ENCODE assay signal across 10 mouse cellular contexts in the genomic region with DNA sequence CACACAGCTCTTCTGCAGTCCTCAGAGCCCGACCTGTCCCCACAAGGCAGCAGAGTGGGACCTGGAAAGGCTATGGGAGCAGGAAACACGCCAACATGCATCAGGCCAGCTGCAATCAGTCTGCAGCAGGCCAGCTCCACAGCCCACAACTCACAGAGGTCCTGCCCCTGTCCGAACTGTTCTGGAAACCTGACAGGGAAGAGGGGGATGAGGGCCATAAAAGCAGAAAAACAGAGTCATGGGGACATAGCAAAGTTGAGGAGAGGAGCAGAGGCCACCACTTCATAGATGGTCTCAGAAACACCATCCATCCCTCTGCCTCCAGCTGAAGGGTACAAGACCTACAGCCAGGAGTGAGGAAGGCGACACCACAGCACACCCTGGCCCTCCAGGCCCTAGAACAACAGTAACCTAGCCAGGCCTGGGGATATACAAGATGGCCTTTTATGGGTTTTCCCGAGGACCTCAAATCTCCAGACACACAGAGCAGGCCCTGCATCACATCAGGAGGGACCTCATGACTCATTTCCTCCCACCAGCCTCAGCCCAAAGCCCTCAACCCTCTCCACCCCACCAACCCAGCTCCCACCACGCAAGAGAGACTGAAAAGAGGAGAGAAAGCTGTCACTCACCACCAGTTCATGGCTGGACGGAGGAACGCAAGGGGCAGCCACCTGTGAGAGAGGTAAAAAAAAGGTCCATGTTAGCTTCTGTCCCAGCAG.
A peak's percentile ranks its signal among the peaks of the same experiment; 100 is the strongest.
DNase-seq lines count a peak whose midpoint lies in the region; ATAC-seq and TF ChIP-seq lines count a peak whose summit lies in the region.
"Had no signal": no experiment of that assay in that cellular context is flagged by ENCODE, and none has a peak within 500 bp of the region (broad histone marks: within the 10 kb centered on the region; RNA-seq: fewer than 3 reads in every experiment).

No protein-coding gene starts in this region.

- peaks cover 16% of the 10 kb centered on the region for H3K4me1 ChIP-seq in intestine, embryonic 14.5 days (replicated peaks; ENCODE audit: control insufficient read depth, insufficient read depth, low read length)
- H3K4me1 ChIP-seq in intestine, postnatal 0 days (replicated peaks; ENCODE audit: control insufficient read depth, insufficient read depth, low read length): no peaks in the 10 kb centered on the region; the same call in 1 of the 2 replicates
- H3K4me1 ChIP-seq in heart, embryonic 12.5 days (replicated peaks): peaks cover 82% of the 10 kb centered on the region
- H3K4me1 ChIP-seq in small intestine, adult 2 months (ENCODE audit: control insufficient read depth, insufficient read depth, insufficient read length, low read length): peaks cover 9% of the 10 kb centered on the region; the same call in 1 of the 2 replicates
- no peaks in the 10 kb centered on the region for H3K4me1 ChIP-seq in hindbrain, embryonic 14.5 days (replicated peaks; ENCODE audit: control insufficient read depth, insufficient read depth, low read length)

- 48% methylated on average over 8 of the region's 8 CpGs for WGBS in intestine, embryonic 14.5 days
- WGBS in intestine, postnatal 0 days: 61% methylated on average over 8 of the region's 8 CpGs
- 37% methylated on average over 8 of the region's 8 CpGs for WGBS in heart, embryonic 12.5 days
- 59% methylated on average over 8 of the region's 8 CpGs for WGBS in small intestine, adult 2 months
- WGBS in hindbrain, embryonic 14.5 days: 79% methylated on average over 8 of the region's 8 CpGs

- no peak overlapping the region for H3K9ac ChIP-seq in intestine, embryonic 14.5 days (ENCODE audit: low read length)
- H3K9ac ChIP-seq in intestine, postnatal 0 days (ENCODE audit: low read depth, low read length): no peak overlapping the region
- H3K9ac ChIP-seq in heart, embryonic 12.5 days: peak overlapping the region; percentile 49; the same call in 1 of the 2 replicates
- H3K9ac ChIP-seq in hindbrain, embryonic 14.5 days: no peak overlapping the region

- H3K27me3 ChIP-seq in intestine, embryonic 14.5 days (replicated peaks; ENCODE audit: control insufficient read depth, insufficient read depth, low read length): no peaks in the 10 kb centered on the region
- H3K27me3 ChIP-seq in intestine, postnatal 0 days (replicated peaks; ENCODE audit: control insufficient read depth, insufficient read depth, low read length): no peaks in the 10 kb centered on the region
- H3K27me3 ChIP-seq in heart, embryonic 12.5 days (replicated peaks): no peaks in the 10 kb centered on the region
- no peaks in the 10 kb centered on the region for H3K27me3 ChIP-seq in small intestine, adult 2 months (ENCODE audit: control insufficient read depth, insufficient read depth, low read length)
- no peaks in the 10 kb centered on the region for H3K27me3 ChIP-seq in hindbrain, embryonic 14.5 days (ENCODE audit: control insufficient read depth, insufficient read depth, low read length)

- peaks cover 4% of the 10 kb centered on the region; the same call in 1 of the 2 replicates for H3K9me3 ChIP-seq in intestine, embryonic 14.5 days (ENCODE audit: control insufficient read depth, low read length)
- 0 out of 2 replicates have a peak, but pooled peaks cover 2% of the 10 kb centered on the region for H3K9me3 ChIP-seq in intestine, postnatal 0 days (ENCODE audit: control insufficient read depth)
- H3K9me3 ChIP-seq in heart, embryonic 12.5 days (replicated peaks): peaks cover 2% of the 10 kb centered on the region
- 0 out of 2 replicates have a peak, but pooled peaks cover 2% of the 10 kb centered on the region for H3K9me3 ChIP-seq in hindbrain, embryonic 14.5 days (ENCODE audit: control insufficient read depth, low read length)

- no peak overlapping the region for H3K4me2 ChIP-seq in intestine, embryonic 14.5 days (ENCODE audit: low read length)
- no peak overlapping the region for H3K4me2 ChIP-seq in intestine, postnatal 0 days (replicated peaks; ENCODE audit: low read depth)
- 0 out of 2 replicates have a peak overlapping the region, but pooled peaks have one; percentile 0 for H3K4me2 ChIP-seq in heart, embryonic 12.5 days
- H3K4me2 ChIP-seq in hindbrain, embryonic 14.5 days (replicated peaks): no peak overlapping the region

- H3K36me3 ChIP-seq in intestine, embryonic 14.5 days (ENCODE audit: control insufficient read depth, insufficient read depth, low read length): no peaks in the 10 kb centered on the region
- H3K36me3 ChIP-seq in intestine, postnatal 0 days (ENCODE audit: control insufficient read depth, insufficient read depth): no peaks in the 10 kb centered on the region; the same call in 1 of the 2 replicates
- peaks cover 30% of the 10 kb centered on the region for H3K36me3 ChIP-seq in heart, embryonic 12.5 days
- no peaks in the 10 kb centered on the region for H3K36me3 ChIP-seq in small intestine, adult 2 months (ENCODE audit: control insufficient read depth, insufficient read depth, low read length)
- H3K36me3 ChIP-seq in hindbrain, embryonic 14.5 days (replicated peaks; ENCODE audit: control insufficient read depth, insufficient read depth): no peaks in the 10 kb centered on the region

- TF ChIP-seq POLR2A in small intestine, adult 2 months (IDR thresholded peaks at IDR 0.05; ENCODE audit: low read depth, low read length): no peak

- peak overlapping the region; percentile 18; the same call in 1 of the 2 replicates for H3K27ac ChIP-seq in intestine, embryonic 14.5 days (ENCODE audit: low read depth)
- no peak overlapping the region for H3K27ac ChIP-seq in intestine, postnatal 0 days (ENCODE audit: low read depth, low read length)
- peak overlapping the region; percentile 74 for H3K27ac ChIP-seq in heart, embryonic 12.5 days (ENCODE audit: poor library complexity, severe bottlenecking)
- H3K27ac ChIP-seq in small intestine, adult 2 months (ENCODE audit: insufficient read depth, low read depth, low read length): peak overlapping the region; percentile 35
- H3K27ac ChIP-seq in hindbrain, embryonic 14.5 days: no peak overlapping the region
- H3K27ac ChIP-seq: macrophage had no signal

- H3K4me3 ChIP-seq in intestine, embryonic 14.5 days (ENCODE audit: low read depth, low read length): no peak overlapping the region
- H3K4me3 ChIP-seq in intestine, postnatal 0 days (ENCODE audit: low read depth, low read length): no peak overlapping the region
- no peak overlapping the region for H3K4me3 ChIP-seq in heart, embryonic 12.5 days
- no peak overlapping the region for H3K4me3 ChIP-seq in small intestine, adult 2 months (ENCODE audit: low read depth, low read length)
- H3K4me3 ChIP-seq in hindbrain, embryonic 14.5 days (replicated peaks; ENCODE audit: low read length): no peak overlapping the region

- no peak for TF ChIP-seq CTCF in intestine, postnatal 0 days (IDR thresholded peaks at IDR 0.05; ENCODE audit: low read depth)
- TF ChIP-seq CTCF in small intestine, adult 2 months (IDR thresholded peaks at IDR 0.05; ENCODE audit: extremely low read depth, insufficient read length, insufficient replicate concordance, low read depth, low read length): no peak

- ATAC-seq in intestine, embryonic 14.5 days (replicated peaks; ENCODE audit: low FRiP score, low TSS enrichment, low read depth): no peak
- no peak for ATAC-seq in intestine, postnatal 0 days
- peak; percentile 44; the same call in 1 of the 2 replicates for ATAC-seq in heart, embryonic 12.5 days (ENCODE audit: insufficient number of reproducible peaks, low FRiP score)
- no peak for ATAC-seq in hindbrain, embryonic 14.5 days (ENCODE audit: low FRiP score)

- DNase-seq in intestine, embryonic 14.5 days (ENCODE audit: low spot score): no peak
- peak; percentile 84 for DNase-seq in kidney, postnatal 10 days
- no peak for DNase-seq in Muller cell, postnatal 12 days (ENCODE audit: inconsistent ontology term)
- DNase-seq in right cerebral cortex, postnatal 14 days: no peak
- DNase-seq in hindbrain, embryonic 14.5 days (ENCODE audit: low spot score): no peak
- DNase-seq: adrenal gland, postnatal 25 days had no signal

Comparison
In these comparisons a context has a peak if more than half of its experiments do, and no peak if none do; other contexts are left out.
1. H3K27ac ChIP-seq: peak in intestine, embryonic 14.5 days (single experiment), heart, embryonic 12.5 days (single experiment) and small intestine, adult 2 months (single experiment); none in intestine, postnatal 0 days (single experiment) and hindbrain, embryonic 14.5 days (single experiment).